Mouse (Mus musculus): ENCODE data around the gene Olfr466.

The Olfr466 gene

GRCm38 (mm10) chr13:65149940-65150339 is at the start of gene Olfr466:
TSS of gene Olfr466 (plus strand) at chr13:65150240.
- no peak for DNase-seq (ENCODE audit: extremely low read depth, low read depth)

GRCm38 (mm10) chr13:65100678-65101077 is 49.4 kb upstream of the Olfr466 start:
- no peak for DNase-seq (ENCODE audit: extremely low read depth, low read depth)

GRCm38 (mm10) chr13:65101232-65101631 is 48.8 kb upstream of the Olfr466 start:
- DNase-seq (ENCODE audit: extremely low read depth, low read depth) = no peak

DNA sequence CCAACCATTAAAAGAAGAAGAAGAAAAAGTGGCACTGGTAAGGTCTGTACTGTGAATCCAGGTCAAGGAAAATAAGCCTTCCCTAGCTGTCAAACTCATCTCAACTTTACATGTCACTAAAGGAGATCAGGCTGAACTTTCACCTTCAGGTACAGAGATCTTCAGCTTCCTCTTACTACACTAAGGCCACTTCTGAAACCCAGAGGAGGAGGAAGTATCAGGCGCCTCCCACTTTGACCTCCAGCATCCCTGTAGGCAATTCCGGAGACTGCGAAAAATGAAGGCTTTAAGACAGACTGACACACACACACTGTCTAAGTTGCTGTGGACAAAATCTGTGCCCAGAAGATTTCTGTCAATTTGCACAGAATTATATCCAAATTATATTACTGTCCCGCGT is 38.1 kb upstream of the Olfr466 start:
- peak; percentile 60 for DNase-seq (ENCODE audit: extremely low read depth, low read depth)

GRCm38 (mm10) chr13:65112459-65113110 is 37.5 kb upstream of the Olfr466 start, which contains the start of gene Mfsd14b:
TSS of gene Mfsd14b (minus strand) at chr13:65112975.
- peak; percentile 90 for DNase-seq (ENCODE audit: extremely low read depth, low read depth)

- no peak for DNase-seq (ENCODE audit: extremely low read depth, low read depth)
These were observed 36.8 kb upstream of the Olfr466 start for GRCm38 (mm10) chr13:65113239-65113638.

DNA sequence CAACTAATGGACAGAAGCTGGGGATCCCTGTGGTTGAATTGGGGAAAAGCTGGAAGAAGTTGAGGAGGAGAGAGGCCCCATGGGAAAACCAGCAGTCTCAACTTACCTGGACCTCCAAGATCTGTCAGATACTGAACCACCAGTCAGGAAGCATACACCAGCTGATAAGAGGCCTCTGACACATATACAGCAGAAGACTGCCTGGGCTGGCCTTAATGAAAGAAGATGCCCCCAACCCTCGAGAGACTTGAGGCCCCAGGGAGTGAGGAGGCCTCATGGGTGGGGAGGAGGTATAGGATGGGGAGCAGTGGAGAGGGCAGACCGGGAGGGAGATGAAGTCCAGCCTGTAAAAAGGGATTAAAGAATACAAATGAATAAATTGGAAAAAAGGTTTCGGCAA is 29.1 kb upstream of the Olfr466 start:
- no peak for DNase-seq (ENCODE audit: extremely low read depth, low read depth)

GRCm38 (mm10) chr13:65122111-65122510 is 27.9 kb upstream of the Olfr466 start:
- peak; percentile 54 for DNase-seq (ENCODE audit: extremely low read depth, low read depth)

GRCm38 (mm10) chr13:65127063-65127847 is 22.8 kb upstream of the Olfr466 start:
- no peak for DNase-seq (ENCODE audit: extremely low read depth, low read depth)

DNA sequence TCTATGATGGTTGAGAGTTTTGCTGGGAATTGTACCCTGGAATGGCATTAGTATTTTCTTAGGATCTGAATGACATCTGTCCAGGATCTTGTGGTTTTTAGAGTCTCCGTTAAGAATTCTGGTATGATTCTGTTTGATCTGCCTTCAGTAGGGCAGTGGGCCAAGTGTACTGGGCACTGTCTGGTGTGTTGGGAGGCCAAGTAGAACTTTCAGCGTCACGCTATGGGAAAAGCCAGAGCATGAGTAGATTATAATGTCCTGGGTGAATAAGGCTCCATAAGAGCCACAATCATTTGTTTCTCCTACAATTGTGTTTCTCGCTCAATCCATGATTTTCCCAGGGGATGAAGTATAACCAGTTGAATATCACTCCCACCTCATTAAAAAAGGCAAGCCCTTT is 12.3 kb upstream of the Olfr466 start, which contains the start of gene Olfr465-ps1:
Gene Olfr465-ps1 (plus strand): TSS at position 301 of the 400 bp plus-strand sequence.
- DNase-seq (ENCODE audit: extremely low read depth, low read depth) = no peak

DNA sequence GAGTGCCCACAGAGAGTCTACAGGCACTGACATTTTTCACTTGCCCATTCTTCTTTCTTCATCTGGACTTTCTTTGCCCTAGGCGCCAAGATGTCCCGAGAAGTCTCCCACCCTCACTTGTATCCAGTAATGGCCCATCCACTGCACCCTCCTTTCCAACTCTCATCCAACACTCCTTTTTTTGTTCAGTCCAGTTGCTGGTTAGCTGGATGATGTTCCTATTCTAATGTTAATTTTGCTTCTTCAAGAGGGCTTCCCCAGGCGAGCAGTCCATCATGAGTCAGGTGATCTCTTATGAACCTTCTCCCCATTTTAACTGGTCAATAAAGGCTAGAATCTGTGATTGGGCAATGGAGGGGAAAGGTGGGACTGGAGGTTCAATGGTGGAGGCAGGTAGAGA is 24.1 kb downstream of the Olfr466 start:
- no peak for DNase-seq (ENCODE audit: extremely low read depth, low read depth)

DNA sequence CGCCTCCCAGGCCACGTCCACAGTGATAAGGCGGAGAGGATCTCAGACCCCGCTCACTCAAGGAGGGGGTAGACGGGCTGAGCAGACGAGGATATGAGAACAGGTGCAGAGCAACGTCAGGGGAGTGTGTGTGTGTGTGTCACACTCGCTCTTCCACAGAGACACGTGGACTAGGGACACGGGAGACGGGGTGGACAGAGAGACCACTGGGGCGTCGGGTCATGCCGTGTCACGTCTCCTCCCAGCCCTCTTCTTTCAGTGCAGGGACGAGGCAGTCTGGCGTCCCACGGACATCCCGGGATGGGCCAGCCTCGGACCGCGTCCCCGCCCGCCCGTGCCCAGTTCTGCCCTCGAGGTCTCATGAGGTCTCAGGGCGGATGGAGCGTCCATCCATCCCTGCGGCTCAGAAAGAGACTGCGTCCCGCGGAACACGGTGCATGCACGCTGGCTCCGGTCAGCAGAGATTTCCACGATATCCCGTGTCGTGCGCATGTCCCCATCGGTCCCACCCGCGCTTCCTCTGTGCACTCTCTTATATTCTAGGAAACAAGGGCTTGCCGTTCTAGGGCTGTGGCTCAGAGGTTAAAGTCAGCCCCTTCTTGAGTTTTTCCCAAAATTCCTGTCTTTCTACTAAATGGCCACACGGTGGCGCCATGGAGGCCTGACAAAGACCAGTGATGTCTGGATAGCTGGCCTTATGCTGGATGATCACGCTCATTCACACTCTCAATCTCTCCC is 25.9 kb downstream of the Olfr466 start:
- DNase-seq (ENCODE audit: extremely low read depth, low read depth) = peak; percentile 14

DNA sequence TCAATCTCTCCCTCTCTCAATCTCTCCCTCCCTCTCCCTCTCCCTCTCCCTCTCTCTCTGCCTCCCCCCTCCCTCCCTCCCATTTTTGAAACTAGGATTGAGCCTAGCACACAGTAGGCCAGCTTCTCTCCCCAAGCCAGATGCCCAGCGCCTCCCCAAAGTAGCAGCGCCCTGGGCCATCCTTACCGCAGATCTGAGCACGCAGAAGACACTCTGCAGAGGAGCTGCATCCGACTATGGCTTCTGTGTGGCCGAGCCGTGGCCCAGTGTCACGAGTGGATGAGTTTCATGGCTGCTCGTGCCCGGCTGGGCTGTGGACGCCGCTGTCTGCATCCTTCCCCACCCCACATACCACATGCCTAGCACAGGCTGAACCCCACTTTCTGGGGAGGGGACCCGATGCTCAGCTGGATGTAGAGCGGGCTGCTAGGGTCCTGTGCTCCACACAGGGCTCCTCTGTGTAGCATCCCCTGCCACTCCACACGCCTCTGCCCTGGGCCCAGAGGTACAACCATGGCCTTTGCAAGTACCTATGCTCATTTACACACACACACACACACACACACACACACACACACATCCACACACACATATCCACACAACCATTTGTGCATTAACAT is 26.5 kb downstream of the Olfr466 start:
- no peak for DNase-seq (ENCODE audit: extremely low read depth, low read depth)

DNA sequence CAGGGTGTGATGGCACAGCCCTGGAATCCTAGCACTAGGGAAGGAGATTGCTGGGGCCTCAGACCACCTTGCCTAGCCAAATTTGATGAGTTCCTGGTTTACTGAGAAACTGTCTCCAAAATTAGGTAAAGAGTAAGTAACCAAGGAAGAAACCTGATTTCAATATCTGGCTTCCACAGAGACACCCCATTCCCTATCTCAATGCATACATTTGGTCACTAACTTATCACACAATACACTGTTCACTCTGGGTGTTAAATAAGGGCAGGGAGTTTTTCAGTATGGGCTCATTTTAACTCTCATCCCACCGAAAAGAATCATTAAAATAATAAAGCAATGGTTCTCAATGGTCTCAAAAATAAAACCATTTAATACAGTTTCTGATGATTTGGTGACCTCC is 50.6 kb downstream of the Olfr466 start:
- no peak for DNase-seq (ENCODE audit: extremely low read depth, low read depth)

Data from MEL-GATA-1-ER (cell line).